Mouse (Mus musculus): ENCODE measurements around the gene Adgre1. TPM values are rescaled to one million over a fixed set of nuclear protein-coding genes. Genes with fewer than 3 reads are reported as not detected.

The Adgre1 gene
- polyA plus RNA-seq, 1 experiment from 2014 or later: 5.2 TPM

- H3K36me3 ChIP-seq (ENCODE audit: control insufficient read depth, insufficient read depth, low read length): no peaks in the 10 kb centered on the region
- H3K4me3 ChIP-seq (ENCODE audit: low read length): no peak overlapping the region
- H3K4me1 ChIP-seq (replicated peaks; ENCODE audit: control insufficient read depth, insufficient read depth, low read length): no peaks in the 10 kb centered on the region
- 0 out of 2 replicates have a peak overlapping the region, but pooled peaks have one; percentile 26 for H3K9ac ChIP-seq (ENCODE audit: low read length)
- no peaks in the 10 kb centered on the region for H3K9me3 ChIP-seq (ENCODE audit: control insufficient read depth, low read length)
- WGBS: 7% methylated on average over 11 of the region's 11 CpGs
- H3K27ac ChIP-seq (ENCODE audit: low read length): no peak overlapping the region
- no peak overlapping the region for H3K4me2 ChIP-seq (ENCODE audit: low read depth, low read length)
- ATAC-seq (ENCODE audit: low read depth): peak; percentile 90
- no peaks in the 10 kb centered on the region for H3K27me3 ChIP-seq (ENCODE audit: control insufficient read depth, insufficient read depth, low read depth, low read length)
Observed at GRCm38 (mm10) chr17:57335673-57336303, 22.7 kb upstream of the Adgre1 start.

- ATAC-seq (ENCODE audit: low read depth): no peak
- Histone ChIP-seq H3K27me3 (ENCODE audit: control insufficient read depth, insufficient read depth, low read depth, low read length) (no peaks in the 10 kb centered on the region), H3K36me3 (ENCODE audit: control insufficient read depth, insufficient read depth, low read length) (no peaks in the 10 kb centered on the region), H3K9me3 (ENCODE audit: control insufficient read depth, low read length) (no peaks in the 10 kb centered on the region), H3K9ac (ENCODE audit: low read length) (no peak overlapping the region), H3K4me2 (ENCODE audit: low read depth, low read length) (no peak overlapping the region), H3K4me3 (ENCODE audit: low read length) (no peak overlapping the region), H3K27ac (ENCODE audit: low read length) (no peak overlapping the region), H3K4me1 (replicated peaks; ENCODE audit: control insufficient read depth, insufficient read depth, low read length) (no peaks in the 10 kb centered on the region)
- 73% methylated on average over 10 of the region's 10 CpGs for WGBS
Observed at GRCm38 (mm10) chr17:57337996-57338395, 20.5 kb upstream of the Adgre1 start.

- H3K4me2 ChIP-seq (ENCODE audit: low read depth, low read length): no peak overlapping the region
- WGBS: 63% methylated on average over 9 of the region's 9 CpGs
Observed at GRCm38 (mm10) chr17:57339298-57339697, 19.2 kb upstream of the Adgre1 start.

GRCm38 (mm10) chr17:57341568-57341967 is 16.9 kb upstream of the Adgre1 start:
- Histone ChIP-seq H3K9me3 (ENCODE audit: control insufficient read depth, low read length) (no peaks in the 10 kb centered on the region), H3K4me2 (ENCODE audit: low read depth, low read length) (no peak overlapping the region), H3K27me3 (ENCODE audit: control insufficient read depth, insufficient read depth, low read depth, low read length) (no peaks in the 10 kb centered on the region), H3K4me3 (ENCODE audit: low read length) (no peak overlapping the region), H3K4me1 (replicated peaks; ENCODE audit: control insufficient read depth, insufficient read depth, low read length) (no peaks in the 10 kb centered on the region), H3K27ac (ENCODE audit: low read length) (no peak overlapping the region), H3K9ac (ENCODE audit: low read length) (no peak overlapping the region), H3K36me3 (ENCODE audit: control insufficient read depth, insufficient read depth, low read length) (no peaks in the 10 kb centered on the region)
- no peak for ATAC-seq (ENCODE audit: low read depth)
- 64% methylated on average over 4 of the region's 4 CpGs for WGBS

More at GRCm38 (mm10) chr17:57339298-57339697, 19.2 kb upstream of the Adgre1 start:
- no peak overlapping the region for H3K4me3 ChIP-seq (ENCODE audit: low read length)
- no peaks in the 10 kb centered on the region for H3K9me3 ChIP-seq (ENCODE audit: control insufficient read depth, low read length)
- H3K4me1 ChIP-seq (replicated peaks; ENCODE audit: control insufficient read depth, insufficient read depth, low read length): no peaks in the 10 kb centered on the region
- H3K36me3 ChIP-seq (ENCODE audit: control insufficient read depth, insufficient read depth, low read length): no peaks in the 10 kb centered on the region
- ATAC-seq (ENCODE audit: low read depth): no peak
- H3K27ac ChIP-seq (ENCODE audit: low read length): no peak overlapping the region
- H3K9ac ChIP-seq (ENCODE audit: low read length): no peak overlapping the region
- no peaks in the 10 kb centered on the region for H3K27me3 ChIP-seq (ENCODE audit: control insufficient read depth, insufficient read depth, low read depth, low read length)

GRCm38 (mm10) chr17:57344029-57344707 is 14.3 kb upstream of the Adgre1 start:
- H3K9me3 ChIP-seq (ENCODE audit: control insufficient read depth, low read length): no peaks in the 10 kb centered on the region
- no peaks in the 10 kb centered on the region for H3K4me1 ChIP-seq (replicated peaks; ENCODE audit: control insufficient read depth, insufficient read depth, low read length)
- H3K9ac ChIP-seq (ENCODE audit: low read length): no peak overlapping the region
- H3K36me3 ChIP-seq (ENCODE audit: control insufficient read depth, insufficient read depth, low read length): no peaks in the 10 kb centered on the region
- no peak overlapping the region for H3K4me3 ChIP-seq (ENCODE audit: low read length)
- H3K27me3 ChIP-seq (ENCODE audit: control insufficient read depth, insufficient read depth, low read depth, low read length): no peaks in the 10 kb centered on the region
- 74% methylated on average over 2 of the region's 2 CpGs for WGBS
- ATAC-seq (ENCODE audit: low read depth): no peak
- no peak overlapping the region for H3K4me2 ChIP-seq (ENCODE audit: low read depth, low read length)
- H3K27ac ChIP-seq (ENCODE audit: low read length): no peak overlapping the region

GRCm38 (mm10) chr17:57347017-57347416 is 11.5 kb upstream of the Adgre1 start:
- H3K4me3 ChIP-seq (ENCODE audit: low read length): no peak overlapping the region
- H3K9ac ChIP-seq (ENCODE audit: low read length): no peak overlapping the region
- 57% methylated on average over 6 of the region's 6 CpGs for WGBS
- H3K4me2 ChIP-seq (ENCODE audit: low read depth, low read length): no peak overlapping the region
- H3K27me3 ChIP-seq (ENCODE audit: control insufficient read depth, insufficient read depth, low read depth, low read length): no peaks in the 10 kb centered on the region
- H3K4me1 ChIP-seq (replicated peaks; ENCODE audit: control insufficient read depth, insufficient read depth, low read length): no peaks in the 10 kb centered on the region
- no peaks in the 10 kb centered on the region for H3K36me3 ChIP-seq (ENCODE audit: control insufficient read depth, insufficient read depth, low read length)
- H3K9me3 ChIP-seq (ENCODE audit: control insufficient read depth, low read length): no peaks in the 10 kb centered on the region
- no peak overlapping the region for H3K27ac ChIP-seq (ENCODE audit: low read length)
- ATAC-seq (ENCODE audit: low read depth): no peak

- Histone ChIP-seq H3K4me2 (ENCODE audit: low read depth, low read length) (no peak overlapping the region), H3K4me1 (replicated peaks; ENCODE audit: control insufficient read depth, insufficient read depth, low read length) (no peaks in the 10 kb centered on the region)
Observed at GRCm38 (mm10) chr17:57347781-57348180, 10.7 kb upstream of the Adgre1 start.

GRCm38 (mm10) chr17:57349067-57349466 is 9.4 kb upstream of the Adgre1 start:
- no peaks in the 10 kb centered on the region for H3K4me1 ChIP-seq (replicated peaks; ENCODE audit: control insufficient read depth, insufficient read depth, low read length)
- H3K36me3 ChIP-seq (ENCODE audit: control insufficient read depth, insufficient read depth, low read length): no peaks in the 10 kb centered on the region
- WGBS: 63% methylated on average over 5 of the region's 5 CpGs
- no peaks in the 10 kb centered on the region for H3K9me3 ChIP-seq (ENCODE audit: control insufficient read depth, low read length)
- no peak overlapping the region for H3K9ac ChIP-seq (ENCODE audit: low read length)
- ATAC-seq (ENCODE audit: low read depth): no peak
- no peaks in the 10 kb centered on the region for H3K27me3 ChIP-seq (ENCODE audit: control insufficient read depth, insufficient read depth, low read depth, low read length)
- H3K4me2 ChIP-seq (ENCODE audit: low read depth, low read length): no peak overlapping the region
- no peak overlapping the region for H3K27ac ChIP-seq (ENCODE audit: low read length)
- H3K4me3 ChIP-seq (ENCODE audit: low read length): no peak overlapping the region

More at GRCm38 (mm10) chr17:57347781-57348180, 10.7 kb upstream of the Adgre1 start:
- Histone ChIP-seq H3K36me3 (ENCODE audit: control insufficient read depth, insufficient read depth, low read length) (no peaks in the 10 kb centered on the region), H3K9me3 (ENCODE audit: control insufficient read depth, low read length) (no peaks in the 10 kb centered on the region), H3K27ac (ENCODE audit: low read length) (no peak overlapping the region), H3K9ac (ENCODE audit: low read length) (no peak overlapping the region), H3K4me3 (ENCODE audit: low read length) (no peak overlapping the region), H3K27me3 (ENCODE audit: control insufficient read depth, insufficient read depth, low read depth, low read length) (no peaks in the 10 kb centered on the region)
- 76% methylated on average over 2 of the region's 2 CpGs for WGBS
- ATAC-seq (ENCODE audit: low read depth): no peak

- H3K36me3 ChIP-seq (ENCODE audit: control insufficient read depth, insufficient read depth, low read length): no peaks in the 10 kb centered on the region
- no peak overlapping the region for H3K27ac ChIP-seq (ENCODE audit: low read length)
- 87% methylated on average over 5 of the region's 5 CpGs for WGBS
- no peaks in the 10 kb centered on the region for H3K4me1 ChIP-seq (replicated peaks; ENCODE audit: control insufficient read depth, insufficient read depth, low read length)
- no peak overlapping the region for H3K4me3 ChIP-seq (ENCODE audit: low read length)
- no peak overlapping the region for H3K4me2 ChIP-seq (ENCODE audit: low read depth, low read length)
- ATAC-seq (ENCODE audit: low read depth): no peak
- H3K9ac ChIP-seq (ENCODE audit: low read length): no peak overlapping the region
- H3K9me3 ChIP-seq (ENCODE audit: control insufficient read depth, low read length): no peaks in the 10 kb centered on the region
- H3K27me3 ChIP-seq (ENCODE audit: control insufficient read depth, insufficient read depth, low read depth, low read length): no peaks in the 10 kb centered on the region
Observed at GRCm38 (mm10) chr17:57350212-57350611, 8.3 kb upstream of the Adgre1 start.
